ENCODE assay signal across 22 mouse cellular contexts in genomic region chr1:74672731-74673130, GRCm38 (mm10). TPM values are rescaled to one million over a fixed set of nuclear protein-coding genes. Genes with fewer than 3 reads are reported as not detected.
DNase-seq lines count a peak whose midpoint lies in the region; ATAC-seq and TF ChIP-seq lines count a peak whose summit lies in the region.
"Had no signal": no experiment of that assay in that cellular context is flagged by ENCODE, and none has a peak within 500 bp of the region (broad histone marks: within the 10 kb centered on the region; RNA-seq: fewer than 3 reads in every experiment).

No protein-coding gene starts in this region.

- no peaks in the 10 kb centered on the region for H3K27me3 ChIP-seq in heart, embryonic 13.5 days (replicated peaks)
- H3K27me3 ChIP-seq in heart, embryonic 10.5 days (ENCODE audit: insufficient read depth, poor library complexity, severe bottlenecking): no peaks in the 10 kb centered on the region
- H3K27me3 ChIP-seq in kidney, adult 2 months (replicated peaks; ENCODE audit: control insufficient read depth, insufficient read depth, low read length): no peaks in the 10 kb centered on the region
- H3K27me3 ChIP-seq: forebrain, embryonic 12.5 days; kidney, embryonic 15.5 days; lung, embryonic 15.5 days; midbrain, embryonic 12.5 days had no signal

- 41% methylated on average over 7 of the region's 7 CpGs for WGBS in heart, embryonic 13.5 days
- WGBS in heart, embryonic 10.5 days: 75% methylated on average over 7 of the region's 7 CpGs
- 47% methylated on average over 7 of the region's 7 CpGs for WGBS in kidney, adult 2 months

- H3K4me2 ChIP-seq in heart, embryonic 13.5 days: no peak overlapping the region
- H3K4me2 ChIP-seq: forebrain, embryonic 12.5 days; kidney, embryonic 15.5 days; lung, embryonic 15.5 days; midbrain, embryonic 12.5 days had no signal

- peaks cover 41% of the 10 kb centered on the region for H3K36me3 ChIP-seq in heart, embryonic 13.5 days
- H3K36me3 ChIP-seq in heart, embryonic 10.5 days: peaks cover 44% of the 10 kb centered on the region
- no peaks in the 10 kb centered on the region for H3K36me3 ChIP-seq in kidney, adult 2 months (ENCODE audit: control insufficient read depth, insufficient read depth, low read length)

- no peak for TF ChIP-seq POLR2A in kidney, adult 2 months (IDR thresholded peaks at IDR 0.05; ENCODE audit: low read depth, low read length)
- TF ChIP-seq POLR2A in bone marrow macrophage, adult 2 months (IDR thresholded peaks at IDR 0.05; ENCODE audit: borderline replicate concordance, low read depth, low read length): no peak

- H3K4me1 ChIP-seq in heart, embryonic 13.5 days: peaks cover 21% of the 10 kb centered on the region
- H3K4me1 ChIP-seq in heart, embryonic 10.5 days: 0 out of 2 replicates have a peak, but pooled peaks cover under 1% of the 10 kb centered on the region
- H3K4me1 ChIP-seq in kidney, adult 2 months (ENCODE audit: control insufficient read depth, insufficient read depth, low read length): peaks cover 9% of the 10 kb centered on the region; the same call in 1 of the 2 replicates
- H3K4me1 ChIP-seq in bone marrow macrophage, adult 2 months (ENCODE audit: control insufficient read depth, insufficient read depth, low read length): peaks cover 17% of the 10 kb centered on the region
- H3K4me1 ChIP-seq: forebrain, embryonic 12.5 days; kidney, embryonic 15.5 days; lung, embryonic 15.5 days; midbrain, embryonic 12.5 days had no signal

- no peak for TF ChIP-seq CTCF in kidney, adult 2 months (conservative IDR thresholded peaks at IDR 0.05; ENCODE audit: insufficient read depth, insufficient read length, low read depth, low read length)
- TF ChIP-seq CTCF in bone marrow macrophage, adult 2 months (IDR thresholded peaks at IDR 0.05; ENCODE audit: low read depth, low read length): no peak

- no peak for DNase-seq in heart, embryonic 10.5 days (ENCODE audit: low spot score)
- DNase-seq in kidney, adult 2 months: peak; percentile 65
- DNase-seq in kidney, postnatal 14 days: no peak
- peak; percentile 69 for DNase-seq in skeletal muscle tissue, adult 2 months (ENCODE audit: low read depth, low spot score)
- DNase-seq in frontal cortex, postnatal 36 days (ENCODE audit: low spot score in 2 of 2): no peak
- DNase-seq: adrenal gland, postnatal 10 days; cerebellum, adult 2 months; layer of hippocampus, postnatal 36 days; retina, postnatal 1 day; right cerebral cortex, postnatal 4 days had no signal

- no peak overlapping the region for H3K27ac ChIP-seq in heart, embryonic 13.5 days (replicated peaks)
- H3K27ac ChIP-seq in heart, embryonic 10.5 days: no peak overlapping the region
- H3K27ac ChIP-seq in kidney, adult 2 months (ENCODE audit: insufficient read depth, low read depth, low read length): no peak overlapping the region
- peak overlapping the region; percentile 26 for H3K27ac ChIP-seq in bone marrow macrophage, adult 2 months (ENCODE audit: insufficient read depth, low read depth, low read length)
- H3K27ac ChIP-seq: forebrain, embryonic 12.5 days; heart, adult 2 months; kidney, embryonic 15.5 days; layer of hippocampus, adult 2 months; liver, embryonic 14.5 days; lung, embryonic 15.5 days; macrophage; midbrain, embryonic 12.5 days; stomach, postnatal 0 days had no signal

- 0 out of 2 replicates have a peak overlapping the region, but pooled peaks have one; percentile 24 for H3K9ac ChIP-seq in heart, embryonic 13.5 days
- H3K9ac ChIP-seq: forebrain, embryonic 12.5 days; kidney, embryonic 15.5 days; liver, embryonic 14.5 days; lung, embryonic 15.5 days; midbrain, embryonic 12.5 days had no signal

- ATAC-seq in heart, embryonic 13.5 days (ENCODE audit: extremely low read depth, insufficient number of reproducible peaks, low FRiP score, low TSS enrichment): no peak
- ATAC-seq: inflammation-experienced regulatory T-cells, adult 6 months had no signal

- no peaks in the 10 kb centered on the region for H3K9me3 ChIP-seq in heart, embryonic 13.5 days
- H3K9me3 ChIP-seq in heart, embryonic 10.5 days: no peaks in the 10 kb centered on the region
- H3K9me3 ChIP-seq: forebrain, embryonic 12.5 days; kidney, embryonic 15.5 days; lung, embryonic 15.5 days; midbrain, embryonic 12.5 days had no signal

- no peak overlapping the region for H3K4me3 ChIP-seq in heart, embryonic 13.5 days
- no peak overlapping the region for H3K4me3 ChIP-seq in heart, embryonic 10.5 days
- H3K4me3 ChIP-seq in kidney, adult 2 months (ENCODE audit: insufficient read depth, low read depth, low read length): no peak overlapping the region
- H3K4me3 ChIP-seq in bone marrow macrophage, adult 2 months (ENCODE audit: insufficient read depth, low read length): no peak overlapping the region
- H3K4me3 ChIP-seq: forebrain, embryonic 12.5 days; heart, adult 2 months; kidney, embryonic 15.5 days; layer of hippocampus, adult 2 months; lung, embryonic 15.5 days; midbrain, embryonic 12.5 days had no signal

RNA-seq across cellular contexts. Expression of gene Ttll4, which starts 11.2 kb away (rescaled TPM):
- polyA plus RNA-seq in heart, embryonic 13.5 days (2015; fragmentation: Nextera tagmentation; extraction: Ambion mirVana): 8.0 and 9.1 TPM in 2 replicates
- polyA plus RNA-seq in heart, embryonic 10.5 days (2016; fragmentation: Nextera tagmentation; extraction: Ambion mirVana): 27.8 and 28.9 TPM in 2 replicates
- 11.2 and 15.2 TPM in 2 replicates for polyA plus RNA-seq in kidney, adult 2 months (2012; rRNA removed)
- 15.3 and 22.1 TPM in 2 replicates for polyA plus RNA-seq in bone marrow macrophage, adult 2 months (2012; ENCODE audit: insufficient read depth, insufficient read length, missing spikeins)

RNA-seq across cellular contexts. Expression of gene Cyp27a1, which starts 40.6 kb away (rescaled TPM):
- polyA plus RNA-seq in heart, embryonic 13.5 days (2015; fragmentation: Nextera tagmentation; extraction: Ambion mirVana): 11.1 and 11.3 TPM in 2 replicates
- polyA plus RNA-seq in heart, embryonic 10.5 days (2016; fragmentation: Nextera tagmentation; extraction: Ambion mirVana): 11.4 and 17.5 TPM in 2 replicates
- polyA plus RNA-seq in kidney, adult 2 months (2012; rRNA removed): 31.7 and 34.6 TPM in 2 replicates
- 165 and 189 TPM in 2 replicates for polyA plus RNA-seq in bone marrow macrophage, adult 2 months (2012; ENCODE audit: insufficient read depth, insufficient read length, missing spikeins)

Comparison
In these comparisons a context has a peak if more than half of its experiments do, and no peak if none do; other contexts are left out.
1. DNase-seq: peak in kidney, adult 2 months (single experiment) and skeletal muscle tissue, adult 2 months (single experiment); none in heart, embryonic 10.5 days (single experiment), kidney, postnatal 14 days (single experiment) and frontal cortex, postnatal 36 days (0 of 2).